Comparison of ENCODE assay signal across 8 mouse cellular contexts in genomic region chr11:75587493-75588284, GRCm38 (mm10). TPM values are rescaled to one million over a fixed set of nuclear protein-coding genes. Genes with fewer than 3 reads are reported as not detected.
DNase-seq lines count a peak whose midpoint lies in the region; ATAC-seq and TF ChIP-seq lines count a peak whose summit lies in the region.

Gene Pitpna (plus strand): TSS chr11:75588097.

- peaks cover 22% of the 10 kb centered on the region for H3K36me3 ChIP-seq in forebrain, embryonic 10.5 days (replicated peaks)
- H3K36me3 ChIP-seq in heart, embryonic 15.5 days: 0 out of 2 replicates have a peak, but pooled peaks cover 6% of the 10 kb centered on the region
- H3K36me3 ChIP-seq in liver, embryonic 14.5 days (replicated peaks; ENCODE audit: control insufficient read depth, insufficient read depth, low read depth): peaks cover 2% of the 10 kb centered on the region; the same call in 1 of the 2 replicates
- no peaks in the 10 kb centered on the region for H3K36me3 ChIP-seq in neural tube, embryonic 11.5 days (ENCODE audit: control insufficient read depth, insufficient read depth, low read length)
- no peaks in the 10 kb centered on the region for H3K36me3 ChIP-seq in stomach, postnatal 0 days (ENCODE audit: control insufficient read depth, insufficient read depth, low read length)

- H3K4me1 ChIP-seq in forebrain, embryonic 10.5 days: peaks cover 33% of the 10 kb centered on the region
- peaks cover 26% of the 10 kb centered on the region for H3K4me1 ChIP-seq in heart, embryonic 15.5 days (replicated peaks)
- peaks cover 10 to 14% of the 10 kb centered on the region in 2 experiments for H3K4me1 ChIP-seq in liver, embryonic 14.5 days (replicated peaks; ENCODE audit: control insufficient read depth in 2 of 2, insufficient read depth in 2 of 2, low read length in 1 of 2)
- H3K4me1 ChIP-seq in neural tube, embryonic 11.5 days (ENCODE audit: control insufficient read depth, insufficient read depth, low read length): peaks cover 10% of the 10 kb centered on the region
- peaks cover 10% of the 10 kb centered on the region for H3K4me1 ChIP-seq in stomach, postnatal 0 days (replicated peaks; ENCODE audit: control insufficient read depth, insufficient read depth)

- no peaks in the 10 kb centered on the region for H3K27me3 ChIP-seq in forebrain, embryonic 10.5 days (ENCODE audit: poor library complexity, severe bottlenecking)
- no peaks in the 10 kb centered on the region for H3K27me3 ChIP-seq in heart, embryonic 15.5 days
- H3K27me3 ChIP-seq in liver, embryonic 14.5 days (ENCODE audit: control insufficient read depth, insufficient read depth, low read length): no peaks in the 10 kb centered on the region
- no peaks in the 10 kb centered on the region for H3K27me3 ChIP-seq in neural tube, embryonic 11.5 days (ENCODE audit: control insufficient read depth, insufficient read depth, low read length)
- H3K27me3 ChIP-seq in stomach, postnatal 0 days (ENCODE audit: control insufficient read depth, insufficient read depth, low read length): no peaks in the 10 kb centered on the region

- H3K9me3 ChIP-seq in forebrain, embryonic 10.5 days: no peaks in the 10 kb centered on the region
- H3K9me3 ChIP-seq in heart, embryonic 15.5 days (replicated peaks): no peaks in the 10 kb centered on the region
- H3K9me3 ChIP-seq in liver, embryonic 14.5 days (ENCODE audit: control insufficient read depth, low read length): no peaks in the 10 kb centered on the region
- H3K9me3 ChIP-seq in neural tube, embryonic 11.5 days (ENCODE audit: control insufficient read depth, low read length): no peaks in the 10 kb centered on the region
- no peaks in the 10 kb centered on the region for H3K9me3 ChIP-seq in stomach, postnatal 0 days (ENCODE audit: control insufficient read depth, low read length)

- 0 out of 2 replicates have a peak, but pooled peaks have one; percentile 20 for TF ChIP-seq CTCF in liver, embryonic 14.5 days (IDR thresholded peaks at IDR 0.05; ENCODE audit: low read depth)
- TF ChIP-seq CTCF in stomach, postnatal 0 days (IDR thresholded peaks at IDR 0.05; ENCODE audit: low read depth): peak; percentile 42

- H3K4me2 ChIP-seq in heart, embryonic 15.5 days: peak within 1 kb of the TSS; percentile 88
- H3K4me2 ChIP-seq in liver, embryonic 14.5 days (ENCODE audit: low read depth): peak within 1 kb of the TSS; percentile 94
- H3K4me2 ChIP-seq in neural tube, embryonic 11.5 days (ENCODE audit: low read depth): peak within 1 kb of the TSS; percentile 89
- H3K4me2 ChIP-seq in stomach, postnatal 0 days (replicated peaks; ENCODE audit: low read depth): peak within 1 kb of the TSS; percentile 96

- peak within 1 kb of the TSS; percentile 89 for H3K27ac ChIP-seq in forebrain, embryonic 10.5 days
- H3K27ac ChIP-seq in heart, embryonic 15.5 days: peak within 1 kb of the TSS; percentile 88
- H3K27ac ChIP-seq in liver, embryonic 14.5 days: peak within 1 kb of the TSS; percentile 29
- peak within 1 kb of the TSS; percentile 80 for H3K27ac ChIP-seq in neural tube, embryonic 11.5 days (ENCODE audit: low read depth, low read length)
- peak within 1 kb of the TSS; percentile 91 for H3K27ac ChIP-seq in stomach, postnatal 0 days (replicated peaks)

- DNase-seq in c-Kit-negative CD71-positive TER-119-positive erythroid progenitor cells, embryonic 14.5 days (ENCODE audit: low read depth, low spot score): peak; percentile 81
- peak; percentile 91 for DNase-seq in forebrain, embryonic 10.5 days (ENCODE audit: extremely low spot score, low spot score)
- DNase-seq in kidney, postnatal 25 days: peak; percentile 97 to 98
- peak; percentile 80 to 82 (median 82) for DNase-seq in liver, embryonic 14.5 days (ENCODE audit: low read depth in 3 of 3, low spot score in 3 of 3)
- DNase-seq in neural tube, embryonic 11.5 days (ENCODE audit: low spot score): peak; percentile 95
- DNase-seq in stomach, postnatal 0 days (ENCODE audit: low spot score): peak; percentile 96

- H3K4me3 ChIP-seq in forebrain, embryonic 10.5 days: peak within 1 kb of the TSS; percentile 76
- H3K4me3 ChIP-seq in heart, embryonic 15.5 days: peak within 1 kb of the TSS; percentile 77
- peak within 1 kb of the TSS; percentile 70 to 84 for H3K4me3 ChIP-seq in liver, embryonic 14.5 days (ENCODE audit: insufficient read depth in 1 of 2, low read depth in 2 of 2, low read length in 2 of 2)
- peak within 1 kb of the TSS; percentile 92 for H3K4me3 ChIP-seq in neural tube, embryonic 11.5 days (ENCODE audit: low read depth, low read length)
- peak within 1 kb of the TSS; percentile 91 for H3K4me3 ChIP-seq in stomach, postnatal 0 days (ENCODE audit: low read depth, low read length)

- H3K9ac ChIP-seq in heart, embryonic 15.5 days: peak within 1 kb of the TSS; percentile 81
- H3K9ac ChIP-seq in liver, embryonic 14.5 days (replicated peaks): peak within 1 kb of the TSS; percentile 85
- peak within 1 kb of the TSS; percentile 89 for H3K9ac ChIP-seq in neural tube, embryonic 11.5 days (ENCODE audit: low read length)
- H3K9ac ChIP-seq in stomach, postnatal 0 days (ENCODE audit: low read length): peak within 1 kb of the TSS; percentile 91

- no peak for TF ChIP-seq EP300 in liver, embryonic 14.5 days (IDR thresholded peaks at IDR 0.05; ENCODE audit: low read depth)
- TF ChIP-seq EP300 in stomach, postnatal 0 days (optimal IDR thresholded peaks at IDR 0.05): no peak

- peak; percentile 95 for ATAC-seq in CD4-positive, CD25-positive, alpha-beta regulatory T cell, adult 4 months
- ATAC-seq in heart, embryonic 15.5 days (replicated peaks; ENCODE audit: insufficient number of reproducible peaks, insufficient read depth, low FRiP score, low read depth): peak; percentile 92
- ATAC-seq in liver, embryonic 14.5 days (ENCODE audit: insufficient read depth): peak; percentile 91
- ATAC-seq in neural tube, embryonic 11.5 days (ENCODE audit: insufficient read depth, low FRiP score, low TSS enrichment): peak; percentile 91
- ATAC-seq in stomach, postnatal 0 days (ENCODE audit: low FRiP score, low TSS enrichment): peak; percentile 92

- 6% methylated on average over 49 of the region's 49 CpGs for WGBS in forebrain, embryonic 10.5 days
- 4% methylated on average over 48 of the region's 49 CpGs for WGBS in heart, embryonic 15.5 days
- 3% methylated on average over 49 of the region's 49 CpGs for WGBS in liver, embryonic 14.5 days (ENCODE audit: insufficient replicate concordance)
- WGBS in neural tube, embryonic 11.5 days: 6% methylated on average over 49 of the region's 49 CpGs
- WGBS in stomach, postnatal 0 days: 4% methylated on average over 49 of the region's 49 CpGs

RNA-seq across cellular contexts. Expression of gene Pitpna, which starts in this region (rescaled TPM):
- polyA plus RNA-seq in CD4-positive, CD25-positive, alpha-beta regulatory T cell, adult 4 months (2017; shearing (Covaris generic)): 10 to 100 TPM; 22.1 to 42.5 TPM
- polyA plus RNA-seq in forebrain, embryonic 10.5 days (2016; fragmentation: Nextera tagmentation; extraction: Ambion mirVana): 59.2 and 61.9 TPM in 2 replicates
- polyA plus RNA-seq in heart, embryonic 15.5 days (2015; fragmentation: Nextera tagmentation; extraction: Ambion mirVana): 63.4 and 75.2 TPM in 2 replicates
- polyA plus RNA-seq in liver, embryonic 14.5 days (2012; rRNA removed): 18.1 and 25.5 TPM in 2 replicates
- polyA plus RNA-seq in liver, embryonic 14.5 days (2014; fragmentation: Nextera tagmentation; extraction: Ambion mirVana): 32.3 and 35.4 TPM in 2 replicates
- polyA plus RNA-seq in neural tube, embryonic 11.5 days (2014; fragmentation: Nextera tagmentation; extraction: Ambion mirVana): 90.5 TPM in 2 replicates
- polyA plus RNA-seq in stomach, postnatal 0 days (2015; fragmentation: Nextera tagmentation; extraction: Ambion mirVana): 79.3 and 84.3 TPM in 2 replicates

Comparison
In these comparisons a context has a peak if more than half of its experiments do, and no peak if none do; other contexts are left out.
1. Peak in every context shown above with its lines: DNase-seq, ATAC-seq, H3K4me3 ChIP-seq and H3K27ac ChIP-seq.
2. H3K27ac ChIP-seq: peak in every context shown above with its lines; median percentile 91 in stomach, postnatal 0 days; 89 in forebrain, embryonic 10.5 days; 88 in heart, embryonic 15.5 days; 80 in neural tube, embryonic 11.5 days; 29 in liver, embryonic 14.5 days.